Comparison of ENCODE assay signal across 8 mouse cellular contexts in the genomic region with DNA sequence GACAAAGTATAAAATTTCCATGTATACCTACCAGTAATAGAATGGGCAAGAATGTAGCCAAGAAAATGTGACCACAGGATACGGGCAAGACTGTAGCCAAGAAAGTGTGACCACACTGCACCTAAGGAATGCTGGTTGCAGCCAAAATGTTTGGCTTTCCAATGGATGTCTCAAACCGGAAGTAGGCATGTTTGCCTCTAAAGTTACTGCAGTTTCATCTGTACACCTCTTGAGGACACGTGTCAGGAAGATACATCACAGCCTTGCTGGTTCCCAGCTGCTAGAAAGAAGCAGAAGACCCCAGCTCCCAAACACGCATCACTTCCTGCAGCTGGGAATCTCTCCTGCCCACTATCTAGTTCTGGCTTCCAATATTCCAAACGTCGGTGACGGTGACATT. TPM values are rescaled to one million over a fixed set of nuclear protein-coding genes. Genes with fewer than 3 reads are reported as not detected.
DNase-seq lines count a peak whose midpoint lies in the region; ATAC-seq and TF ChIP-seq lines count a peak whose summit lies in the region.

No protein-coding gene starts in this region.

- no peaks in the 10 kb centered on the region for H3K27me3 ChIP-seq in lung, embryonic 16.5 days (ENCODE audit: control insufficient read depth, insufficient read depth, low read depth, low read length)
- H3K27me3 ChIP-seq in intestine, postnatal 0 days (replicated peaks; ENCODE audit: control insufficient read depth, insufficient read depth, low read length) = no peaks in the 10 kb centered on the region

- no peak overlapping the region; the same call in 1 of the 2 replicates for H3K27ac ChIP-seq in lung, embryonic 16.5 days (ENCODE audit: low read length)
- no peak overlapping the region for H3K27ac ChIP-seq in intestine, postnatal 0 days (ENCODE audit: low read depth, low read length)

- 21% methylated on average over 7 of the region's 7 CpGs for WGBS in lung, embryonic 16.5 days
- 25% methylated on average over 7 of the region's 7 CpGs for WGBS in intestine, postnatal 0 days

- peak overlapping the region; percentile 73 for H3K9ac ChIP-seq in lung, embryonic 16.5 days (ENCODE audit: low read length)
- H3K9ac ChIP-seq in intestine, postnatal 0 days (ENCODE audit: low read depth, low read length) = peak overlapping the region; percentile 58; the same call in 1 of the 2 replicates

- no peaks in the 10 kb centered on the region for H3K9me3 ChIP-seq in lung, embryonic 16.5 days (ENCODE audit: control insufficient read depth, low read length)
- no peaks in the 10 kb centered on the region for H3K9me3 ChIP-seq in intestine, postnatal 0 days (ENCODE audit: control insufficient read depth)

- TF ChIP-seq CTCF in intestine, postnatal 0 days (IDR thresholded peaks at IDR 0.05; ENCODE audit: low read depth) = no peak

- H3K4me3 ChIP-seq in lung, embryonic 16.5 days (ENCODE audit: low read length) = peak overlapping the region; percentile 65
- peak overlapping the region; percentile 48 for H3K4me3 ChIP-seq in intestine, postnatal 0 days (ENCODE audit: low read depth, low read length)

- DNase-seq in lung, postnatal 36 days = no peak
- peak; percentile 37 for DNase-seq in embryo, embryonic 9.5 days (ENCODE audit: extremely low spot score)
- DNase-seq in naive thymus-derived CD4-positive, alpha-beta T cell, adult 2 months (ENCODE audit: low read depth) = peak; percentile 36
- DNase-seq in cerebellum, adult 9-11 months = no peak
- no peak for DNase-seq in testis, postnatal 14 days (ENCODE audit: low spot score)
- no peak for DNase-seq in spleen, postnatal 10 days (ENCODE audit: low spot score in 2 of 2)

- H3K4me1 ChIP-seq in lung, embryonic 16.5 days (replicated peaks; ENCODE audit: control insufficient read depth, insufficient read depth, low read length) = peaks cover 5% of the 10 kb centered on the region
- peaks cover 4% of the 10 kb centered on the region; the same call in 1 of the 2 replicates for H3K4me1 ChIP-seq in intestine, postnatal 0 days (replicated peaks; ENCODE audit: control insufficient read depth, insufficient read depth, low read length)

- ATAC-seq in lung, embryonic 16.5 days (ENCODE audit: low read depth) = no peak
- ATAC-seq in intestine, postnatal 0 days = no peak

- no peaks in the 10 kb centered on the region for H3K36me3 ChIP-seq in lung, embryonic 16.5 days (ENCODE audit: control insufficient read depth, insufficient read depth, low read length)
- H3K36me3 ChIP-seq in intestine, postnatal 0 days (ENCODE audit: control insufficient read depth, insufficient read depth) = peaks cover 14% of the 10 kb centered on the region; the same call in 1 of the 2 replicates

- peak overlapping the region; percentile 77 for H3K4me2 ChIP-seq in lung, embryonic 16.5 days (ENCODE audit: low read depth, low read length)
- H3K4me2 ChIP-seq in intestine, postnatal 0 days (replicated peaks; ENCODE audit: low read depth) = peak overlapping the region; percentile 74

RNA-seq across cellular contexts. Expression of a gene that starts 0.8 kb away (rescaled TPM):
- 24.8 and 27.6 TPM in 2 replicates for polyA plus RNA-seq in lung, embryonic 16.5 days (2015; fragmentation: Nextera tagmentation; extraction: Ambion mirVana)
- polyA plus RNA-seq in intestine, postnatal 0 days (2015; fragmentation: Nextera tagmentation; extraction: Ambion mirVana) = 17.3 and 18.8 TPM in 2 replicates

RNA-seq across cellular contexts. Expression of a gene that starts 28.8 kb away (rescaled TPM):
- polyA plus RNA-seq in lung, embryonic 16.5 days (2015; fragmentation: Nextera tagmentation; extraction: Ambion mirVana) = 6.2 and 7.0 TPM in 2 replicates
- polyA plus RNA-seq in intestine, postnatal 0 days (2015; fragmentation: Nextera tagmentation; extraction: Ambion mirVana) = 15.9 and 16.8 TPM in 2 replicates

Comparison
In these comparisons a context has a peak if more than half of its experiments do, and no peak if none do; other contexts are left out.
1. DNase-seq: peak in embryo, embryonic 9.5 days (single experiment) and naive thymus-derived CD4-positive, alpha-beta T cell, adult 2 months (single experiment); none in lung, postnatal 36 days (single experiment), cerebellum, adult 9-11 months (single experiment), testis, postnatal 14 days (single experiment) and spleen, postnatal 10 days (0 of 2).